Mouse (Mus musculus): ENCODE data around the gene Olfr113.
"Not testable (repeated sequence)": the region's sequence is repeated elsewhere in the genome, so short reads cannot be mapped to it uniquely, and the experiment has no call there.

The Olfr113 gene

DNA sequence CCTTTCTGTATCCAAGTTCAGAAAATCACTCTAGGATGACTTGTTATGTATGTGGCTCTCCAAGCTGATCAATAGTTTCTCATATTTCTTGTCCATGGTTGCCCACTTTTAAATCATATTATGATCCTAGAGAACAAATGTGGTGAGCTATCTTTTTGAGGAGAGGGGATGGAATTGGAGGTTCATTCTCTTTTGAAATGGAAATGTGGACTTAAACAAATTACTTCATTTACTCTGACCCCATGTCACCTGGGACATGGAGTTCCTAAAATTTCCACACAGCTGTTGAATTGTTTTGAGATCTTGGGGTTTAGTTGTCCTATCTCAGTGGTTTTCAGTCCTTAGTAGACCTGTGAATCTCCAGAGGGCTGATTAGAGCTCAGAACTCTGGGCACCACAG is at the start of gene Olfr113:
Gene Olfr113 (minus strand): TSS at position 101 of the 400 bp plus-strand sequence.
- DNase-seq (ENCODE audit: low spot score): no peak

DNA sequence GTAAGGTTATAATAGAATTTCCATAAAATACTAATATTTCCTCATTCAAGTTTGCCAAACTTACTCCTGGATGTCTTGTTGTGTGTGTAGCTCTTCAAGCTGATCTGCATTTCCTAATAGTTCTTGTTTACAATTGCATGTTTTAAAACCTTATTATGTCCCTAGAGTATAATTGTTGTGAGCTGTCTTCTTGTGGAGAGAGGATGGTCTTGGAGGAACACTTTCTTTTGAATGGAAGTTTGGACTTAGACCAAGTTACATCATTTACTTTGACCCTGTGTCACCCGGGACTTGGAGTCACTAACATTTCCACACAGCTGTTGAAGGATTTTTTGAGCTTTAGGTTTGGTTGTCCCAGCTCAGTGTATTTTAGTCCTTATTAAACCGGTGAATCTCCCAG is 49.5 kb upstream of the Olfr113 start, which contains the start of the genes Olfr115 and Olfr116:
Gene Olfr115 (minus strand): TSS at position 101 of the 400 bp plus-strand sequence.
Gene Olfr116 (minus strand): TSS at position 191 of the 400 bp plus-strand sequence.
- no peak for DNase-seq (ENCODE audit: low spot score)

DNA sequence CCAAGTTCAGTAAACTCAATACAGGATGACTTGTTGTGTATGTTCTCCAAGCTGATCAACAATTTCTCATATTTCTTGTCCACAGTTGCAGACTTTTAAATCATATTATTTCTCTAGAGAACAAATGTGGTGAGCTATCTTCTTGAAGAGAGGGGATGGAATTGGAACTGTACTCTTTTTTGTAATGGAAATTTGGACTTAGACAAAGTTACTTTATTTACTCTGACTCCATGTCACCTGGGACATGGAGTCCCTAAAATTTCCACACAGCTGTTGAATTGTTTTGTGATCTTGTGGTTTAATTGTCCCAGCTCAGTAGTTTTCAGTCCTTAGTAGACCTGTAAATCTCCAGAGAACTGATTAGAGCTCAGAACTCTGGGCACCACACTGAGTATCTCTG is 15.2 kb upstream of the Olfr113 start, which contains the start of gene Olfr114:
Gene Olfr114 (minus strand): TSS at position 101 of the 400 bp plus-strand sequence.
- no peak for DNase-seq (ENCODE audit: low spot score)

DNA sequence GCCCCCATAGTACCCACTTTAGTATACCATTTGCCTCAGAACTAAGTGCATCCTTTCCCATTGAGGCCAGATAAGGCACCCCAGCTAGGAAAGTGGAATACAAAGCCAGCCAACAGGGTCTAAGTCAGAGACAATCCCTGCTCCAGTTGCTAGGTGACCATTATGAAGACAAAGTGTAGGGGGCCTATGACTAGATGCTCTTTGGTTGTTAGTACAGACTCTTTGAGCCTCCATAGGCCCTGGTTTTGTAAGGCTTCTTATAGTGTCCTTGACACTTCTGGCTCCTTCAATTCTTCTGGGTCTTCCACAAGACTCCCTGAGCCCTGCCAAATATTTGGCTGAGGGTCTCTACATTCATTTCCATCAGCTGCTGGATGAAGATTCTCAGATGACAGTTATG is 8.1 kb downstream of the Olfr113 start, which contains the start of gene Olfr112:
Gene Olfr112 (minus strand): TSS at position 101 of the 400 bp plus-strand sequence.
- DNase-seq (ENCODE audit: low spot score): no peak

DNA sequence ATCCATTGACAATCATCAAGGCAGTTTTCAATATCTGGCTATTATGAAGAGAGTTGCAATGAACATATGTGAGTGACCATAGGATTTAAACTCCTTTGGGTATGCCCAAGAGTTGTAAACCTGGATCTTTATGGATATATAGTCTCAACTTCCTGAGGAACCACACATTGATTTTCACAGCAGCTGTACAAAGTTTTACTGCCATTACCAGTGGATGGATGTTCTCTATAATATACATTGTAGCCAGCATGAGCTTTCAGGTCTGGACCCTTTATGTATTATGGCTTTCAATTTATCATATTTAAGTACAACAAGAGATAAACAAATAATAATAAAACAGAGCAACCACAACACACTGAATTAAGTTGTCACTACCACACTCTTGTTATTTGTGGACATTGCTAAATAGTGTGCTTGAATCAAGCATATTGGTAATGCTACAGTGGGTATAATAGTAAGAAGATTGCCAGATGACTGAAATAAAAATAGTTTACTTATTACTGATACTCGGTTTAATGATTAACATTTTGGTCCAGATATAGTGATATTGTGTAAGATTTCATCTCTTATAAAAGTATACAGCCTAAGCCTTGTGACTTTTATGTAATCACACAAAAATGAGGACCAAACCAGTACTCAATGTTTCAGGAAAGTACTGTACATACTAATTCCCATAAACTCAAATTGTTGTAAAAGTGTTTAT is 18.4 kb downstream of the Olfr113 start:
- DNase-seq (ENCODE audit: low spot score): no peak

- no peak for DNase-seq (ENCODE audit: low spot score)
These were observed 33.5 kb downstream of the Olfr113 start for GRCm38 (mm10) chr17:37543800-37544435.

- no peak for DNase-seq (ENCODE audit: low spot score)
These were observed 35.9 kb downstream of the Olfr113 start for GRCm38 (mm10) chr17:37541454-37542119.

DNA sequence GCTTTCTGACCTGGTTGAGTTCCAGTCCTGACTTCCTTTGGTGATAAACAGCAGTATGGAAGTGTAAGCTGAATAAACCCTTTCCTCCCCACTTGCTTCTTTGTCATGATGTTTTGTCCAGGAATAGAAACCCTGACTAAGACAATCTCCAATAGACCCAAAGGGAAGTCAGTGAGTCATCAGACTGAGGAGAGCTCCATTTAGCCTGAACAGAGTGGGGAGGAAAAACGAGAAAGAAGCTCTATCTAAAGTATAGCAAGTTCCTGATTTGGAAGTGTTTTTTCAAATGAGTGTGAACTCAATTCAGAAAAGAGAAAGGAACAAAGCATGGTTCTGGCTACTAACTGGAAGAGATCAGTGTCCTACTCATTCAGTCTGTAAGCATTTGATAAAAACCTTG is 39.0 kb downstream of the Olfr113 start:
- DNase-seq (ENCODE audit: low spot score): not testable (repeated sequence)

- DNase-seq (ENCODE audit: low spot score): no peak
These were observed 42.3 kb downstream of the Olfr113 start for GRCm38 (mm10) chr17:37535173-37535572.

GRCm38 (mm10) chr17:37525427-37525826 is 52.0 kb downstream of the Olfr113 start:
- not testable (repeated sequence) for DNase-seq (ENCODE audit: low spot score)

DNA sequence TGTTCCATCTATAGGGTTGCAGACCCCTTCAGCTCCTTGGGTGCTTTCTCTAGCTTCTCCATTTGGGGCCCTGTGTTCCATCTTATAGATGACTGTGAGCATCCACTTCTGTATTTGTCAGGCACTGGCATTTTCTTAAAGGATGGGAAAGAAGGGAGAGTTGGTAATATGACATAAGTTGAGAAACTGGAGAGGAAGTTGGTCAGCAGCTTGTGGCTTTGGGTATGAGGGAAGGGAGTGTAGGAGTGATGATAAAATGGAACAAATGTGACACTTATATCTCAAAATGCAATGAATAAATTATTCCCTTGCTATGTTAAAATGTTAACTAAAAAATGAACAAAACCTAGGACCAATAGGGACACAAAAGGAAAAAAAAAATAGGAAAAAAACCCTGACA is 52.9 kb downstream of the Olfr113 start:
- DNase-seq (ENCODE audit: low spot score): not testable (repeated sequence)

Measured in layer of hippocampus, adult 9-10 months (tissue).